Mouse (Mus musculus) right cerebral cortex, postnatal 14 days (tissue): ENCODE measurements around the gene Vmn1r122.
"Not testable (repeated sequence)": the region's sequence is repeated elsewhere in the genome, so short reads cannot be mapped to it uniquely, and the experiment has no call there.

Source experiments
- DNase-seq: peaks from one replicate; pipeline ENCODE4 v3.0.0; 2022

Vmn1r122 gene

GRCm38 (mm10) chr7:21134028-21134427 is at the start of gene Vmn1r122:
TSS of gene Vmn1r122 (minus strand) at chr7:21134128.
- not testable (repeated sequence) for DNase-seq

GRCm38 (mm10) chr7:21161885-21162284 is 28.0 kb upstream of the Vmn1r122 start, which contains the start of gene Vmn1r123:
TSS of gene Vmn1r123 (plus strand) at chr7:21162185.
- not testable (repeated sequence) for DNase-seq

- not testable (repeated sequence) for DNase-seq
Measured at GRCm38 (mm10) chr7:21098413-21098812, 35.5 kb downstream of the Vmn1r122 start, which contains the start of gene Vmn1r121. TSS of gene Vmn1r121 (minus strand) at chr7:21098513.
